Mouse (Mus musculus): ENCODE results near the gene Map1a. TPM values are rescaled to one million over a fixed set of nuclear protein-coding genes. Genes with fewer than 3 reads are reported as not detected.
A peak's percentile ranks its signal among the peaks of the same experiment; 100 is the strongest.

Gene Map1a
- total RNA-seq, 1 experiment from 2014 or later: not detected

- no peak for ATAC-seq (replicated peaks in 1 of 2; ENCODE audit: insufficient read depth in 1 of 2, low FRiP score in 2 of 2, low TSS enrichment in 1 of 2, low read depth in 1 of 2, poor library complexity in 2 of 2, severe bottlenecking in 2 of 2)
These were observed 8.3 kb downstream of the Map1a start for GRCm38 (mm10) chr2:121297701-121298100.

- ATAC-seq (replicated peaks in 1 of 2; ENCODE audit: insufficient read depth in 1 of 2, low FRiP score in 2 of 2, low TSS enrichment in 1 of 2, low read depth in 1 of 2, poor library complexity in 2 of 2, severe bottlenecking in 2 of 2): no peak
These were observed 8.7 kb downstream of the Map1a start for GRCm38 (mm10) chr2:121298131-121298530.

GRCm38 (mm10) chr2:121299471-121299870, 10.1 kb downstream of the Map1a start:
- no peak for ATAC-seq (replicated peaks in 1 of 2; ENCODE audit: insufficient read depth in 1 of 2, low FRiP score in 2 of 2, low TSS enrichment in 1 of 2, low read depth in 1 of 2, poor library complexity in 2 of 2, severe bottlenecking in 2 of 2)

- ATAC-seq (replicated peaks in 1 of 2; ENCODE audit: insufficient read depth in 1 of 2, low FRiP score in 2 of 2, low TSS enrichment in 1 of 2, low read depth in 1 of 2, poor library complexity in 2 of 2, severe bottlenecking in 2 of 2): no peak
These were observed 10.6 kb downstream of the Map1a start for GRCm38 (mm10) chr2:121300036-121300435.

- peak in 1 of 2 experiments; percentile 42; a peak in 1 of 4 replicates for ATAC-seq (replicated peaks in 1 of 2; ENCODE audit: insufficient read depth in 1 of 2, low FRiP score in 2 of 2, low TSS enrichment in 1 of 2, low read depth in 1 of 2, poor library complexity in 2 of 2, severe bottlenecking in 2 of 2)
These were observed 19.6 kb downstream of the Map1a start for GRCm38 (mm10) chr2:121308997-121309416.

GRCm38 (mm10) chr2:121316278-121316677, 26.9 kb downstream of the Map1a start:
- ATAC-seq (replicated peaks in 1 of 2; ENCODE audit: insufficient read depth in 1 of 2, low FRiP score in 2 of 2, low TSS enrichment in 1 of 2, low read depth in 1 of 2, poor library complexity in 2 of 2, severe bottlenecking in 2 of 2): no peak

GRCm38 (mm10) chr2:121323041-121323440, 33.6 kb downstream of the Map1a start:
- no peak for ATAC-seq (replicated peaks in 1 of 2; ENCODE audit: insufficient read depth in 1 of 2, low FRiP score in 2 of 2, low TSS enrichment in 1 of 2, low read depth in 1 of 2, poor library complexity in 2 of 2, severe bottlenecking in 2 of 2)

GRCm38 (mm10) chr2:121323693-121324470, 34.5 kb downstream of the Map1a start:
- ATAC-seq (replicated peaks in 1 of 2; ENCODE audit: insufficient read depth in 1 of 2, low FRiP score in 2 of 2, low TSS enrichment in 1 of 2, low read depth in 1 of 2, poor library complexity in 2 of 2, severe bottlenecking in 2 of 2): no peak

- ATAC-seq (replicated peaks in 1 of 2; ENCODE audit: insufficient read depth in 1 of 2, low FRiP score in 2 of 2, low TSS enrichment in 1 of 2, low read depth in 1 of 2, poor library complexity in 2 of 2, severe bottlenecking in 2 of 2): no peak
These were observed 40.1 kb downstream of the Map1a start for GRCm38 (mm10) chr2:121329492-121329891.

- no peak for ATAC-seq (replicated peaks in 1 of 2; ENCODE audit: insufficient read depth in 1 of 2, low FRiP score in 2 of 2, low TSS enrichment in 1 of 2, low read depth in 1 of 2, poor library complexity in 2 of 2, severe bottlenecking in 2 of 2)
These were observed 49.7 kb downstream of the Map1a start for GRCm38 (mm10) chr2:121339057-121339456.

GRCm38 (mm10) chr2:121353156-121353555, 63.8 kb downstream of the Map1a start:
- ATAC-seq (replicated peaks in 1 of 2; ENCODE audit: insufficient read depth in 1 of 2, low FRiP score in 2 of 2, low TSS enrichment in 1 of 2, low read depth in 1 of 2, poor library complexity in 2 of 2, severe bottlenecking in 2 of 2): no peak

GRCm38 (mm10) chr2:121354378-121354777, 65.0 kb downstream of the Map1a start:
- ATAC-seq (replicated peaks in 1 of 2; ENCODE audit: insufficient read depth in 1 of 2, low FRiP score in 2 of 2, low TSS enrichment in 1 of 2, low read depth in 1 of 2, poor library complexity in 2 of 2, severe bottlenecking in 2 of 2): no peak

GRCm38 (mm10) chr2:121354820-121355592, 65.6 kb downstream of the Map1a start, which contains the start of gene Ppip5k1:
Gene Ppip5k1 (minus strand): TSS chr2:121355396.
- peak; percentile 97 to 99 for ATAC-seq (replicated peaks in 1 of 2; ENCODE audit: insufficient read depth in 1 of 2, low FRiP score in 2 of 2, low TSS enrichment in 1 of 2, low read depth in 1 of 2, poor library complexity in 2 of 2, severe bottlenecking in 2 of 2)

GRCm38 (mm10) chr2:121357494-121357893, 68.1 kb downstream of the Map1a start, which contains the start of gene Ckmt1:
Gene Ckmt1 (plus strand): TSS chr2:121357714.
- no peak for ATAC-seq (replicated peaks in 1 of 2; ENCODE audit: insufficient read depth in 1 of 2, low FRiP score in 2 of 2, low TSS enrichment in 1 of 2, low read depth in 1 of 2, poor library complexity in 2 of 2, severe bottlenecking in 2 of 2)

GRCm38 (mm10) chr2:121357961-121358360, 68.6 kb downstream of the Map1a start:
- ATAC-seq (replicated peaks in 1 of 2; ENCODE audit: insufficient read depth in 1 of 2, low FRiP score in 2 of 2, low TSS enrichment in 1 of 2, low read depth in 1 of 2, poor library complexity in 2 of 2, severe bottlenecking in 2 of 2): no peak

- no peak for ATAC-seq (replicated peaks in 1 of 2; ENCODE audit: insufficient read depth in 1 of 2, low FRiP score in 2 of 2, low TSS enrichment in 1 of 2, low read depth in 1 of 2, poor library complexity in 2 of 2, severe bottlenecking in 2 of 2)
These were observed 69.0 kb downstream of the Map1a start for GRCm38 (mm10) chr2:121358381-121358780.

- ATAC-seq (replicated peaks in 1 of 2; ENCODE audit: insufficient read depth in 1 of 2, low FRiP score in 2 of 2, low TSS enrichment in 1 of 2, low read depth in 1 of 2, poor library complexity in 2 of 2, severe bottlenecking in 2 of 2): no peak
These were observed 70.1 kb downstream of the Map1a start for GRCm38 (mm10) chr2:121359461-121359860.

Data from hematopoietic stem cell, adult 5-6 weeks (primary cell).